Mouse (Mus musculus): Measurements from ENCODE around the gene Dock7.

DNA sequence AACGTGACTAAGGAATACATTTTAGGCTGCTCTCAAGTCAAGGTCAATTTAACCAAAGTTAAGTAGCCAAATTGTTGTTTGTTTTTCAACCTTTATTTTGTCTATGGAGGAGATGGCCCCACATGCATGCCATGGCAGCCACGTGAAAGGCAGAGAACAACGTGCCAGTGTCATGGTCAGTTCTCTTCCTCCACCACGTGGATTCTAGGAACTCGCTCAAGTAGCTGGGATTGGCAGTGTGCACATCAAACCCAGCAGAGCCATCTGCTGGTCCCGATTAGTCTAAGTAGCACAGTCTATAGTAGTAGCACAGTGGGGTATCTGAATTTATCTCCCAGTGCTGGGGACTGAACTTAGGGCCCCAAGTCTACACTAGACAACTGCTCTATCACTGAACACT is 51.9 kb downstream of the Dock7 start:
- no peak for TF ChIP-seq RCOR1 (conservative IDR thresholded peaks at IDR 0.05; ENCODE audit: low read depth, low read length)
- no peak for TF ChIP-seq MYC (IDR thresholded peaks at IDR 0.05; ENCODE audit: low read depth, low read length)
- TF ChIP-seq CTCF (conservative IDR thresholded peaks at IDR 0.05 in 1 of 2, IDR thresholded peaks at IDR 0.05 in 1 of 2; ENCODE audit: low read depth in 2 of 2, low read length in 2 of 2): no peak
- no peak for TF ChIP-seq EP300 (IDR thresholded peaks at IDR 0.05; ENCODE audit: low read length)
- no peak for TF ChIP-seq GABPA (IDR thresholded peaks at IDR 0.05; ENCODE audit: insufficient replicate concordance, low read depth, low read length)
- TF ChIP-seq MAFK (IDR thresholded peaks at IDR 0.05; ENCODE audit: insufficient replicate concordance, low read length): no peak
- TF ChIP-seq ETS1 (conservative IDR thresholded peaks at IDR 0.05; ENCODE audit: low read depth, low read length): no peak
- no peak for TF ChIP-seq MAX (IDR thresholded peaks at IDR 0.05; ENCODE audit: low read length)
- TF ChIP-seq POLR2A (IDR thresholded peaks at IDR 0.05; ENCODE audit: low read depth, low read length): no peak
- TF ChIP-seq NELFE (IDR thresholded peaks at IDR 0.05; ENCODE audit: low read depth, low read length): no peak
- no peak for TF ChIP-seq ELF1 (IDR thresholded peaks at IDR 0.05; ENCODE audit: low read depth, low read length)
- no peak for TF ChIP-seq MEF2A (IDR thresholded peaks at IDR 0.05; ENCODE audit: borderline replicate concordance, low read depth, low read length)
- no peak for TF ChIP-seq SMC3 (IDR thresholded peaks at IDR 0.05; ENCODE audit: low read depth, low read length)
